Mouse (Mus musculus) hindbrain, embryonic 13.5 days (tissue): ENCODE results near the gene Pde6h. TPM values are rescaled to one million over a fixed set of nuclear protein-coding genes. Genes with fewer than 3 reads are reported as not detected.
A peak's percentile ranks its signal among the peaks of the same experiment; 100 is the strongest.
"Not testable (repeated sequence)": the region's sequence is repeated elsewhere in the genome, so short reads cannot be mapped to it uniquely, and the experiment has no call there.

Source experiments
- ATAC-seq: fragments of 200-750 bp; cut with Nextera tagmentation; 2 replicates; pipeline ENCODE4 v1.8.0; 2017; ENCODE audit warnings: moderate TSS enrichment; ENCODE audit not compliant: low FRiP score
- H3K27ac ChIP-seq: fragments of 300-500 bp; sonication (generic); 2 replicates; pipeline ENCODE4 v1.5.1; 2015; ENCODE audit warnings: inconsistent platforms, mild to moderate bottlenecking, moderate library complexity
- H3K27me3 ChIP-seq: fragments of 300-500 bp; sonication (generic); 2 replicates; pipeline ENCODE4 v1.6.1; 2015; ENCODE audit warnings: mild to moderate bottlenecking, inconsistent platforms
- H3K36me3 ChIP-seq: fragments of 300-500 bp; sonication (generic); 2 replicates; pipeline ENCODE4 v1.6.1; 2015; ENCODE audit warnings: mild to moderate bottlenecking, inconsistent platforms
- H3K4me1 ChIP-seq: fragments of 300-500 bp; sonication (generic); replicated peaks from 2 replicates; pipeline ENCODE4 v1.6.1; 2015; ENCODE audit warnings: inconsistent platforms
- H3K4me2 ChIP-seq: fragments of 300-500 bp; sonication (generic); 2 replicates; pipeline ENCODE4 v1.6.1; 2015; ENCODE audit warnings: inconsistent platforms, mild to moderate bottlenecking, moderate library complexity
- H3K4me3 ChIP-seq: fragments of 300-500 bp; sonication (generic); 2 replicates; pipeline ENCODE4 v1.5.1; 2015; ENCODE audit warnings: mild to moderate bottlenecking, inconsistent platforms
- H3K9ac ChIP-seq: fragments of 300-500 bp; sonication (generic); 2 replicates; pipeline ENCODE4 v1.6.1; 2015; ENCODE audit warnings: mild to moderate bottlenecking, inconsistent platforms
- H3K9me3 ChIP-seq: fragments of 300-500 bp; sonication (generic); 2 replicates; pipeline ENCODE4 v1.6.1; 2016; ENCODE audit warnings: inconsistent platforms
- WGBS: fragments of 180-500 bp; shearing (Covaris S2); methylation state at CpG from one replicate; pipeline ENCODE4 v1.1.7; 2015; 5-methylcytosine and 5-hydroxymethylcytosine counted together
- polyA plus RNA-seq: library from polyadenylated mRNA; unstranded; fragments of >200 nt; fragmentation: Nextera tagmentation; extraction: Ambion mirVana; gene quantifications from 2 replicates; pipeline ENCODE4 v1.2.1, GENCODE M21; 2015

The Pde6h gene
- polyA plus RNA-seq, 1 experiment from 2014 or later: not detected

GRCm38 (mm10) chr6:136947716-136948115 is 24.1 kb downstream of the Pde6h start:
- H3K27me3 ChIP-seq: no peaks in the 10 kb centered on the region
- no peaks in the 10 kb centered on the region for H3K9me3 ChIP-seq
- no peak overlapping the region for H3K27ac ChIP-seq
- no peak overlapping the region for H3K4me3 ChIP-seq
- WGBS: 35% methylated on average over 4 of the region's 4 CpGs
- H3K36me3 ChIP-seq: no peaks in the 10 kb centered on the region
- H3K4me2 ChIP-seq: no peak overlapping the region
- no peak for ATAC-seq
- peaks cover 9% of the 10 kb centered on the region; the same call in 1 of the 2 replicates for H3K4me1 ChIP-seq
- H3K9ac ChIP-seq: no peak overlapping the region

DNA sequence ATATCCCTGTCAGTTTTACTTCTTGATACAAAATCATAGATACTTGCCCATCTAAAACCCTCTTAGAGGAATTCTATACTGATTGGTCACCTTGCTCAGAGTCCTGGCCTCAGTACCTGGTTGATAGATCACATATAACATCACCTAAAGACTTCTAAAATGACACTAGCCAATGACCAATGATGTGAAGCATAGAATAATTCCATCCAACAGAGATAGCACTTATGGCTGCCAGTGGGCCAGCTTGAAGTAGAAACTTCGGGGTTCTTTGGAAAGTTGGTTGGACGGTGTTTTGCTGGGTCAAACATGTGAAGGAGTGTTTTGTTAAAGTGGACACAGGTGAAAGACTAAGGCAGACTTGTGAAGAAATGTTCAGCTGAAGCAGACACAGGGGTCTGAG is 26.5 kb downstream of the Pde6h start:
- no peak for ATAC-seq
- Histone ChIP-seq H3K27me3 (no peaks in the 10 kb centered on the region), H3K9me3 (no peaks in the 10 kb centered on the region), H3K4me3 (no peak overlapping the region), H3K4me1 (peaks cover 9% of the 10 kb centered on the region; the same call in 1 of the 2 replicates), H3K9ac (no peak overlapping the region), H3K36me3 (no peaks in the 10 kb centered on the region), H3K27ac (no peak overlapping the region), H3K4me2 (no peak overlapping the region)
- 93% methylated on average over 2 of the region's 2 CpGs for WGBS

GRCm38 (mm10) chr6:136952930-136953329 is 29.3 kb downstream of the Pde6h start:
- Histone ChIP-seq H3K27ac (no peak overlapping the region), H3K36me3 (no peaks in the 10 kb centered on the region), H3K4me2 (no peak overlapping the region), H3K4me3 (no peak overlapping the region), H3K27me3 (no peaks in the 10 kb centered on the region), H3K4me1 (peaks cover under 1% of the 10 kb centered on the region; the same call in 1 of the 2 replicates), H3K9me3 (no peaks in the 10 kb centered on the region), H3K9ac (no peak overlapping the region)
- ATAC-seq: no peak
- 95% methylated on average over 9 of the region's 9 CpGs for WGBS

DNA sequence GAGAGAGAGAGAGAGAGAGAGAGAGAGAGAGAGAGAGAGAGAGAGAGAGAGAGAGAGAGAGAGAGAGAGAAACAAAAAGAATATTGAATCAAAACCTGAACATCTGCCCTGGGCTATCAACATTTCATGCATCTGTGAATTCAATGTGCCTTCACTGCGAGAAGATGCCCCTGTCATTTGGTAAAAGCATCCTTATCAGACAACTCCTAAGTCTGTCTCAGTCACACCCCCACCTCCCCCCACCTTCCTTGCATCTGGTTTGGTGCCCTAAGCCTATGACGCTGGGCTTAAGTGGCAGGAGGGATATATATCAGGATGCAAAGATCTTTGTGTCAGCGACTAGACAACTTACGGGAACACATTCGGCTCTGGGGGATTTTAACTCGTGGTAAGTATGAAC is 30.6 kb downstream of the Pde6h start:
- Histone ChIP-seq H3K9ac (no peak overlapping the region), H3K4me3 (no peak overlapping the region), H3K9me3 (no peaks in the 10 kb centered on the region), H3K27ac (no peak overlapping the region), H3K27me3 (no peaks in the 10 kb centered on the region), H3K4me2 (no peak overlapping the region), H3K4me1 (no peaks in the 10 kb centered on the region; the same call in 1 of the 2 replicates), H3K36me3 (no peaks in the 10 kb centered on the region)
- WGBS: 83% methylated on average over 6 of the region's 6 CpGs
- no peak for ATAC-seq

DNA sequence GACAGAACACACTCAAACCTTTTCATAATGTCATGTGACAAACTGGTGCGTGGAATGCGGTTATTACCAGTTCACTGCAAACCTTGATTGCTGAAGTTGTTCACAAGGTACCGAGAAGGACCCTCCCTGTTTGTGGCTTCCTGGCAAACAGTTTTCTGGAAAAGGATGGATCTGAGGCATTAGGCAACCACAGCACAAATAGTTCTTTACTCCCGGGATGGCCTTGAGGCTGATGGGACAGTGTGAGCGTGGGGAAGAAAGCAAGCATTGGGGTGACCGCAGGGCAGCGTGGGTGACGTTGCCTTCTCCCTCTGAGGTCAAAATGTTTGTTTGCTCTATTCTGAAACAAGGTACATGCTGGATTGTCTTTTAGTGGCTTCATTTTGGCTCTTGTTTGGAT is 31.1 kb downstream of the Pde6h start:
- Histone ChIP-seq H3K4me2 (no peak overlapping the region), H3K4me3 (no peak overlapping the region), H3K9me3 (no peaks in the 10 kb centered on the region), H3K9ac (no peak overlapping the region), H3K36me3 (no peaks in the 10 kb centered on the region), H3K27me3 (no peaks in the 10 kb centered on the region), H3K4me1 (no peaks in the 10 kb centered on the region; the same call in 1 of the 2 replicates), H3K27ac (no peak overlapping the region)
- ATAC-seq: no peak
- WGBS: 90% methylated on average over 8 of the region's 8 CpGs

DNA sequence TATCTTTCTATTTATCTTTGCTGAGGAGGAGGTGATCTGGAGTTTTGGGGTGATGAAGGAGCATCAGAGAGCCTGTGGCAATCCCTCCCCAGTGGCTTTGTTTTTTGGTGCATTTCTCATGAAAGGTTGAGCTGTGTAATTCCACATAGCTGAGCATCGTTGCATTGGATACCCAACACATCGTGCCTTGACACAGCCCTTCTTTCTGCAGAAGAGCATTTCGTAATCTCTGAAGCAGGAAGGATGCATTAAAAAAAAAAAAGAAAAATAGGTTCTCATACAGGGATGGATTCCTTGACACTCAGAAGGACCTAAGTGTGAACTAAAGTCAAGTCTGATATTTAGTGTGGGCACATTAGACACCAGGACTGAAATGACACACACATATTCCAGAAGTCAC is 31.6 kb downstream of the Pde6h start:
- no peaks in the 10 kb centered on the region; the same call in 1 of the 2 replicates for H3K4me1 ChIP-seq
- H3K27ac ChIP-seq: no peak overlapping the region

DNA sequence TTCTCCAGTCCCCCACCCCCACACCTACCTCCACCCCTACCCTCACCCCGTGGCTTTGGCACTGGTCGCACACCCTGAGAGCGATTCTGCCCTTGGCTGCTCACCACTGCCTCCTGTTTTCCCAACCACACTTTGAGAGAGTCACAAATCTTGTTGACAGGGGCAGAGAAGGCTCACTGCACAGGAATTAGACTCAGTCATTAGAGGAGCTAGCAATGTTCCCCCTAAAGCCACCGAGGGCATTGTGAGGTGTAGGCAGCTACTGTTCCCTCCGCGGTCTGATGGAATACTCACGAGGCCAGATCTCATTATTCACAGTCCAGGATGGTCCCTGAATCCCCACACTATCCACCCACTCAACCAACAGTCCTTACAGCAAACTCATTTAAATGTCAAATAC is 33.4 kb downstream of the Pde6h start:
- H3K27ac ChIP-seq: no peak overlapping the region
- no peak overlapping the region for H3K4me3 ChIP-seq
- H3K27me3 ChIP-seq: no peaks in the 10 kb centered on the region
- no peaks in the 10 kb centered on the region for H3K9me3 ChIP-seq
- WGBS: 56% methylated on average over 7 of the region's 7 CpGs
- H3K9ac ChIP-seq: no peak overlapping the region
- no peaks in the 10 kb centered on the region for H3K36me3 ChIP-seq
- no peaks in the 10 kb centered on the region; the same call in 1 of the 2 replicates for H3K4me1 ChIP-seq
- peak; percentile 54 for ATAC-seq
- H3K4me2 ChIP-seq: no peak overlapping the region

More for the DNA sequence above, 31.6 kb downstream of the Pde6h start:
- ATAC-seq: no peak
- H3K9ac ChIP-seq: no peak overlapping the region
- H3K9me3 ChIP-seq: no peaks in the 10 kb centered on the region
- no peak overlapping the region for H3K4me2 ChIP-seq
- no peaks in the 10 kb centered on the region for H3K27me3 ChIP-seq
- no peaks in the 10 kb centered on the region for H3K36me3 ChIP-seq
- H3K4me3 ChIP-seq: no peak overlapping the region
- 96% methylated on average over 3 of the region's 3 CpGs for WGBS

DNA sequence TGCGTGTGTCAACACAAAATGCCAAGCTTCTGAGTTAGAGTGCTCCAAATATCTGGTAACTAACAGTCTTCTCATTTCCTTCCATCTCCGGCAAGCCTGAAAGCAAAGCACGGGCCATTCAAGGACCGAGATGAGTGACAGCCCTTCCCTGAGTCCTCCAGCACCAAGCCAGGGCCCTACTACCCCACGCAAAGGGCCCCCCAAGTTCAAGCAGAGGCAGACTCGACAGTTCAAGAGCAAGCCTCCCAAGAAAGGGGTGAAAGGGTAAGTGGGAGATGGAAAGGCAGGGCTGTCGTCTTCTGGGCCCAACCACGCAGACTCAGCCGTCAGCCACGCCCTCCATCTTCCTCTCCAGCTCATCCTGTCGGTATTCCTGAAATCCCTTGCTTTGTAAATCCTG is 35.5 kb downstream of the Pde6h start:
- H3K4me3 ChIP-seq: no peak overlapping the region
- WGBS: 63% methylated on average over 11 of the region's 11 CpGs

GRCm38 (mm10) chr6:136962957-136963356 is 39.3 kb downstream of the Pde6h start:
- ATAC-seq: no peak
- H3K9me3 ChIP-seq: no peaks in the 10 kb centered on the region
- 83% methylated on average over 11 of the region's 11 CpGs for whole genome bisulfite sequencing
- no peak overlapping the region for H3K9ac ChIP-seq
- H3K36me3 ChIP-seq: no peaks in the 10 kb centered on the region
- H3K4me3 ChIP-seq: no peak overlapping the region
- H3K4me2 ChIP-seq: no peak overlapping the region
- no peak overlapping the region for H3K27ac ChIP-seq
- H3K27me3 ChIP-seq: no peaks in the 10 kb centered on the region
- no peaks in the 10 kb centered on the region for H3K4me1 ChIP-seq

More for the DNA sequence above, 35.5 kb downstream of the Pde6h start:
- no peak for ATAC-seq
- Histone ChIP-seq H3K4me2 (no peak overlapping the region), H3K9ac (no peak overlapping the region), H3K9me3 (no peaks in the 10 kb centered on the region), H3K36me3 (no peaks in the 10 kb centered on the region), H3K4me1 (no peaks in the 10 kb centered on the region; the same call in 1 of the 2 replicates), H3K27ac (no peak overlapping the region), H3K27me3 (no peaks in the 10 kb centered on the region)

DNA sequence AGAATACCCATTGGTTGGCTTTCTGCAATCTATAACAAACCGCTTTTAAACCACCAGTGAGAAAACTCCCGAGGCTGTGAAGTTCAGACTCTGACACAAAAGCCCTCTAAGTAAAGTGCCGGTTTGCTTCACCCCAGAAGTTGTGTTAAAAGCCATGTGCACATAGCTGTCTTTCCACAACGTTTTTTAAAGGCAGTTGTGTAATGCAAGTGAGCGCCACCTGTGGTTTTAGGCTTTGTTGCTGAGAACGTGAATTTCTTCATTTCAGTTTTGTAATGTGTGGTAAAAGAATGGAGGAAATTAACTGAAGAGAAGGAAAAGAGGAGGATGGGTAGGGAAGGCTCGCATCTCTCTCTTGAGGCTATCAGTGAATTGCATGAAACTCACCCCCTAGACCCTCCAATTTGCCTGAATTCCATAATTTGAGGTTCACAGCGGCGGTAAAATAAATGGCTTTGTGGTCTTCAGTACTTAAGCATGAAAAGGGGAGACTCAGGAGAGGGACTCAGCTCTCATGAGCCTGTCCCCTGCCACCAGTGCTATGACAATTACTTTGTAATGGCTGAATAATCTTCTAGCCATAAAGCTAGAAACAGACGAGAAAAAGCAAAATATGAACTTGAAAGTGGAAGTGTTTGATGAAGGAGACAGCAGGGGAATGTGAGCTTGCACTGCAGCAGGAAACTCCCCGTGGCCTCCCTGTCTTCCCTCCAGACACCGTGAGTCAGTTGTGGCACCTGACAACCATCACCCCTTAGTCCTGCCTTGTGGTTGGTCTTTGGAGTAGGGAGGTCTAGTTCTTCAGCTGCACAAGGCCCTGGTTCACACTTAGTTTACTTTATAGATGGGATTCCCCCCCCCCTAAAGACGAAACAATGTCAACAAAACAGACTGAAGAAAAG is 41.2 kb downstream of the Pde6h start:
- Histone ChIP-seq H3K4me3 (no peak overlapping the region), H3K4me1 (no peaks in the 10 kb centered on the region), H3K36me3 (no peaks in the 10 kb centered on the region), H3K27ac (no peak overlapping the region), H3K9ac (no peak overlapping the region), H3K27me3 (no peaks in the 10 kb centered on the region), H3K4me2 (no peak overlapping the region), H3K9me3 (no peaks in the 10 kb centered on the region)
- WGBS: 74% methylated on average over 13 of the region's 13 CpGs
- no peak for ATAC-seq

DNA sequence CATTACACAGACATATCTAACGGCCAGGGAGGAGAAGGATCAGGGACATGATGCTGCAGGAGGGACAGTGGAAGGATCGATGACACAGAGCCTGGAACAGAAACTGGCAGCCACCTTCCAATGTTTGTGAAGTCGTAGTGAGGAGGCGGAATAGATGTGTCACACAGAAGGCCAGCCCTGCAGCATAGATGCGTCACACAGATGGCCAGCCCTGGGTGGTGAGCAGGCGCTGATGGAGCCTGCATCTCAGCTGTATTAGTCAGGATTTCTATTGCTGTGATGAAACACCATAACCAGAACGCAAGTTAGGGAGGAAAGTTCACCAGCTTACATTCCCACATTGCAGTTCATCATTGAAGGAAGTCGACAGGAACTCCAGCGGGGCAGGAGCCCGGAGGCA is 42.3 kb downstream of the Pde6h start:
- H3K9me3 ChIP-seq: no peaks in the 10 kb centered on the region
- 83% methylated on average over 10 of the region's 10 CpGs for WGBS
- no peak overlapping the region for H3K4me2 ChIP-seq
- H3K27ac ChIP-seq: no peak overlapping the region
- H3K4me1 ChIP-seq: no peaks in the 10 kb centered on the region
- H3K27me3 ChIP-seq: no peaks in the 10 kb centered on the region
- H3K36me3 ChIP-seq: no peaks in the 10 kb centered on the region
- H3K9ac ChIP-seq: no peak overlapping the region
- no peak for ATAC-seq
- no peak overlapping the region for H3K4me3 ChIP-seq

GRCm38 (mm10) chr6:136967466-136967865 is 43.8 kb downstream of the Pde6h start:
- Histone ChIP-seq H3K27me3 (no peaks in the 10 kb centered on the region), H3K27ac (no peak overlapping the region), H3K9me3 (no peaks in the 10 kb centered on the region), H3K4me3 (no peak overlapping the region), H3K4me2 (no peak overlapping the region), H3K4me1 (no peaks in the 10 kb centered on the region), H3K9ac (no peak overlapping the region), H3K36me3 (no peaks in the 10 kb centered on the region)
- no peak for ATAC-seq
- WGBS: 65% methylated on average over 4 of the region's 4 CpGs

GRCm38 (mm10) chr6:136968877-136969276 is 45.2 kb downstream of the Pde6h start:
- not testable (repeated sequence) for H3K27ac ChIP-seq, H3K4me2 ChIP-seq, H3K9me3 ChIP-seq, H3K36me3 ChIP-seq, H3K27me3 ChIP-seq, H3K4me3 ChIP-seq, H3K9ac ChIP-seq, H3K4me1 ChIP-seq, ATAC-seq
- 56% methylated on average over 4 of the region's 4 CpGs for WGBS
